Mouse (Mus musculus): ENCODE data around the gene Ttll1.

- TF ChIP-seq CTCF (IDR thresholded peaks at IDR 0.05; ENCODE audit: control insufficient read depth, insufficient read depth, insufficient replicate concordance, low read depth, low read length) (no peak), POLR2A (IDR thresholded peaks at IDR 0.05; ENCODE audit: control insufficient read depth, low read depth, low read length) (no peak)
Observed at GRCm38 (mm10) chr15:83445383-83445782, 65.3 kb downstream of the Ttll1 start.
